Comparison of ENCODE assay signal across 21 mouse cellular contexts in the genomic region with DNA sequence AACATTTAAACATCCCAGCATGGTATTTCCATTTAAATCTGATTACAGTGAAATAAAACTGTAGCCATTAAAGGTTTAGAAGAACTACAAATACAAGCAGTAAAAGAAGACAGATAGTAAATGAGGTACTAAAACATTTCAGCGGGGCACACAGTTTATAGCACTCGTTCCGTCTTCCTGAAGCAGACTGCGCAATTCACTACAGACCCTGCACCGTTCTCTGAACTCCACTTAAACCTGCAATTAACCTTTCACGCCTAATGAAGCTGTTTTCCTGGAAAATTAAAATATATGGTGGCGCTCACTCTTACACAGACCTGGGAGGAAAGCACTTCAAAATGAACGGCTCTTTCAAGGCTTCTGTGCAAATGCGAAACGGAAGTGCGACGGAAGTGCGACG.
A peak's percentile ranks its signal among the peaks of the same experiment; 100 is the strongest.
DNase-seq lines count a peak whose midpoint lies in the region; ATAC-seq and TF ChIP-seq lines count a peak whose summit lies in the region.
"Had no signal": no experiment of that assay in that cellular context is flagged by ENCODE, and none has a peak within 500 bp of the region (broad histone marks: within the 10 kb centered on the region; RNA-seq: fewer than 3 reads in every experiment).

No protein-coding gene starts in this region.

- H3K36me3 ChIP-seq in kidney, embryonic 16.5 days (ENCODE audit: insufficient read depth, low read length): 0 out of 2 replicates have a peak, but pooled peaks cover 5% of the 10 kb centered on the region
- no peaks in the 10 kb centered on the region for H3K36me3 ChIP-seq in limb, embryonic 15.5 days
- H3K36me3 ChIP-seq: embryonic facial prominence, embryonic 15.5 days; forebrain, embryonic 10.5 days; heart, embryonic 12.5 days; hindbrain, embryonic 15.5 days had no signal

- H3K27me3 ChIP-seq in kidney, embryonic 16.5 days (ENCODE audit: insufficient read depth, low read length): no peaks in the 10 kb centered on the region
- H3K27me3 ChIP-seq in limb, embryonic 15.5 days: peaks cover 6% of the 10 kb centered on the region; the same call in 1 of the 2 replicates
- H3K27me3 ChIP-seq: embryonic facial prominence, embryonic 15.5 days; heart, embryonic 12.5 days; hindbrain, embryonic 15.5 days; Patski had no signal

- peaks cover 10% of the 10 kb centered on the region for H3K4me1 ChIP-seq in kidney, embryonic 16.5 days (ENCODE audit: insufficient read depth, low read length)
- peaks cover 42% of the 10 kb centered on the region for H3K4me1 ChIP-seq in limb, embryonic 15.5 days

- no peak overlapping the region for H3K27ac ChIP-seq in gastrocnemius, adult 2 months
- no peak overlapping the region for H3K27ac ChIP-seq in kidney, embryonic 16.5 days (ENCODE audit: low read length)
- H3K27ac ChIP-seq in limb, embryonic 15.5 days: no peak overlapping the region
- H3K27ac ChIP-seq: embryonic facial prominence, embryonic 15.5 days; forebrain, embryonic 10.5 days; hindbrain, embryonic 15.5 days had no signal

- peak overlapping the region; percentile 44 for H3K4me2 ChIP-seq in kidney, embryonic 16.5 days (replicated peaks; ENCODE audit: low read depth, low read length)
- 0 out of 2 replicates have a peak overlapping the region, but pooled peaks have one; percentile 8 for H3K4me2 ChIP-seq in limb, embryonic 15.5 days
- H3K4me2 ChIP-seq: embryonic facial prominence, embryonic 15.5 days; heart, embryonic 12.5 days; hindbrain, embryonic 15.5 days had no signal

- 16% methylated on average over 14 of the region's 14 CpGs for WGBS in kidney, embryonic 16.5 days
- 30% methylated on average over 14 of the region's 14 CpGs for WGBS in limb, embryonic 15.5 days

- ATAC-seq in kidney, embryonic 16.5 days (ENCODE audit: low FRiP score, low TSS enrichment): peak; percentile 47
- ATAC-seq in limb, embryonic 15.5 days (ENCODE audit: insufficient number of reproducible peaks, low FRiP score, low TSS enrichment, low read depth): no peak
- ATAC-seq: activated CD4-positive, CD25-positive, alpha-beta regulatory T cell, adult 4 months; forebrain, embryonic 14.5 days; Patski had no signal

- intact Hi-C loops in gastrocnemius, adult 2 months (cut with DNase I): no loop called here
- intact Hi-C loops in heart, postnatal 36 days (cut with DNase I): no loop called here

- H3K9ac ChIP-seq in kidney, embryonic 16.5 days (replicated peaks; ENCODE audit: low read length): no peak overlapping the region
- H3K9ac ChIP-seq in limb, embryonic 15.5 days: no peak overlapping the region
- H3K9ac ChIP-seq: embryonic facial prominence, embryonic 15.5 days; heart, embryonic 12.5 days; hindbrain, embryonic 15.5 days had no signal

- no peak for DNase-seq in gastrocnemius, adult 2 months
- no peak for DNase-seq in gastrocnemius, adult 8-10 months (ENCODE audit: low spot score in 2 of 2)
- no peak for DNase-seq in kidney, postnatal 25 days
- DNase-seq in forelimb bud, embryonic 11.5 days (ENCODE audit: low read depth, low spot score): peak; percentile 59
- DNase-seq in right cerebral cortex, postnatal 25 days: no peak
- DNase-seq in heart, postnatal 36 days: no peak
- DNase-seq: adrenal gland, postnatal 14 days; cerebellum, adult 18-20 months; cerebellum, adult 9-11 months; cerebellum, postnatal 36 days; gastrocnemius, postnatal 25 days had no signal

- H3K4me3 ChIP-seq in gastrocnemius, adult 2 months: peak overlapping the region; percentile 28; the same call in 1 of the 2 replicates
- peak overlapping the region; percentile 12; the same call in 1 of the 2 replicates for H3K4me3 ChIP-seq in kidney, embryonic 16.5 days (ENCODE audit: low read length)
- no peak overlapping the region for H3K4me3 ChIP-seq in limb, embryonic 15.5 days
- H3K4me3 ChIP-seq: embryonic facial prominence, embryonic 15.5 days; erythroblast, embryonic 14.5 days; forebrain, embryonic 10.5 days; heart, embryonic 12.5 days; hindbrain, embryonic 15.5 days had no signal

- peaks cover 8% of the 10 kb centered on the region for H3K9me3 ChIP-seq in kidney, embryonic 16.5 days (ENCODE audit: low read length)
- no peaks in the 10 kb centered on the region for H3K9me3 ChIP-seq in limb, embryonic 15.5 days
- H3K9me3 ChIP-seq: embryonic facial prominence, embryonic 15.5 days; hindbrain, embryonic 15.5 days had no signal

- no peak for TF ChIP-seq CTCF in gastrocnemius, adult 2 months (IDR thresholded peaks at IDR 0.05)
